ENCODE assay signal across 22 mouse cellular contexts in genomic region chr2:173452800-173453199, GRCm38 (mm10).
DNase-seq lines count a peak whose midpoint lies in the region; ATAC-seq and TF ChIP-seq lines count a peak whose summit lies in the region.
"Had no signal": no experiment of that assay in that cellular context is flagged by ENCODE, and none has a peak within 500 bp of the region (broad histone marks: within the 10 kb centered on the region; RNA-seq: fewer than 3 reads in every experiment).

No protein-coding gene starts in this region.

- 77% methylated on average over 4 of the region's 4 CpGs for WGBS in heart, embryonic 11.5 days (ENCODE audit: insufficient replicate concordance)
- WGBS in thymus, adult 2 months: 81% methylated on average over 4 of the region's 4 CpGs
- 77% methylated on average over 4 of the region's 4 CpGs for WGBS in small intestine, adult 2 months

- no peak overlapping the region for H3K27ac ChIP-seq in heart, embryonic 11.5 days (ENCODE audit: low read depth, low read length)
- peak overlapping the region; percentile 51; the same call in 1 of the 2 replicates for H3K27ac ChIP-seq in thymus, adult 2 months (ENCODE audit: control insufficient read depth, insufficient read depth, low read length)
- peak overlapping the region; percentile 30; the same call in 1 of the 2 replicates for H3K27ac ChIP-seq in small intestine, adult 2 months (ENCODE audit: insufficient read depth, low read depth, low read length)
- H3K27ac ChIP-seq: heart, embryonic 13.5 days; hindbrain, embryonic 15.5 days; intestine, embryonic 15.5 days; left cerebral cortex, adult 2 months; liver, embryonic 13.5 days; macrophage; midbrain, embryonic 10.5 days; neural tube, embryonic 12.5 days; stomach, embryonic 15.5 days had no signal

- no peak for TF ChIP-seq POLR2A in thymus, adult 2 months (IDR thresholded peaks at IDR 0.05; ENCODE audit: control insufficient read depth, extremely low read depth, insufficient read depth, low read length, poor library complexity)
- no peak for TF ChIP-seq POLR2A in small intestine, adult 2 months (IDR thresholded peaks at IDR 0.05; ENCODE audit: low read depth, low read length)

- peak; percentile 82 for DNase-seq in heart, adult 11 months
- DNase-seq in thymus, adult 2 months: no peak
- no peak for DNase-seq in thymus, postnatal 25 days
- peak; percentile 35 for DNase-seq in adrenal gland, postnatal 14 days
- no peak for DNase-seq in left cerebral cortex, postnatal 25 days (ENCODE audit: low spot score in 2 of 2)
- DNase-seq: cerebellum, adult 8-10 months; kidney, adult 9 months; layer of hippocampus, adult 9-11 months; liver, embryonic 13.5 days had no signal

- no peak overlapping the region for H3K4me2 ChIP-seq in heart, embryonic 11.5 days
- H3K4me2 ChIP-seq: heart, embryonic 13.5 days; hindbrain, embryonic 15.5 days; intestine, embryonic 15.5 days; liver, embryonic 13.5 days; neural tube, embryonic 12.5 days; stomach, embryonic 15.5 days had no signal

- H3K36me3 ChIP-seq in heart, embryonic 11.5 days (ENCODE audit: control insufficient read depth, insufficient read depth, low read length): no peaks in the 10 kb centered on the region
- no peaks in the 10 kb centered on the region for H3K36me3 ChIP-seq in thymus, adult 2 months (ENCODE audit: control insufficient read depth, insufficient read depth, low read length)
- H3K36me3 ChIP-seq in small intestine, adult 2 months (ENCODE audit: control insufficient read depth, insufficient read depth, low read length): no peaks in the 10 kb centered on the region
- H3K36me3 ChIP-seq: heart, embryonic 13.5 days; hindbrain, embryonic 15.5 days; intestine, embryonic 15.5 days; liver, embryonic 13.5 days; lung, embryonic 15.5 days; midbrain, embryonic 10.5 days; neural tube, embryonic 12.5 days; stomach, embryonic 15.5 days had no signal

- no peak overlapping the region for H3K4me3 ChIP-seq in heart, embryonic 11.5 days (ENCODE audit: low read depth, low read length)
- no peak overlapping the region for H3K4me3 ChIP-seq in thymus, adult 2 months (ENCODE audit: control insufficient read depth, insufficient read depth, low read length)
- no peak overlapping the region for H3K4me3 ChIP-seq in small intestine, adult 2 months (ENCODE audit: low read depth, low read length)
- H3K4me3 ChIP-seq: erythroblast, embryonic 14.5 days; heart, embryonic 13.5 days; hindbrain, embryonic 15.5 days; intestine, embryonic 15.5 days; left cerebral cortex, adult 2 months; liver, embryonic 13.5 days; lung, embryonic 15.5 days; midbrain, embryonic 10.5 days; neural tube, embryonic 12.5 days; stomach, embryonic 15.5 days had no signal

- H3K9ac ChIP-seq in heart, embryonic 11.5 days (ENCODE audit: low read depth, low read length): no peak overlapping the region
- H3K9ac ChIP-seq: heart, embryonic 13.5 days; hindbrain, embryonic 15.5 days; intestine, embryonic 15.5 days; liver, embryonic 13.5 days; lung, embryonic 15.5 days; neural tube, embryonic 12.5 days; stomach, embryonic 15.5 days had no signal

- intact Hi-C loops in left cerebral cortex, postnatal 25 days (cut with DNase I): loop anchor here (1.0 to 5.0 kb wide), 4 partner anchors 100 to 222 kb away; partner anchors contain the start of gene Pmepa1

- TF ChIP-seq CTCF in thymus, adult 2 months (IDR thresholded peaks at IDR 0.05; ENCODE audit: borderline replicate concordance, control insufficient read depth, extremely low read depth, insufficient read depth, low read length, poor library complexity): no peak
- TF ChIP-seq CTCF in small intestine, adult 2 months (IDR thresholded peaks at IDR 0.05; ENCODE audit: extremely low read depth, insufficient read length, insufficient replicate concordance, low read depth, low read length): no peak

- peaks cover 10% of the 10 kb centered on the region for H3K9me3 ChIP-seq in heart, embryonic 11.5 days (replicated peaks; ENCODE audit: control insufficient read depth, low read length)
- H3K9me3 ChIP-seq: hindbrain, embryonic 15.5 days; intestine, embryonic 15.5 days; lung, embryonic 15.5 days; midbrain, embryonic 10.5 days; stomach, embryonic 15.5 days had no signal

- ATAC-seq in heart, embryonic 11.5 days (replicated peaks; ENCODE audit: insufficient number of reproducible peaks, low FRiP score, low TSS enrichment): no peak
- ATAC-seq: forebrain, embryonic 16.5 days had no signal

- no peaks in the 10 kb centered on the region for H3K4me1 ChIP-seq in heart, embryonic 11.5 days (ENCODE audit: control insufficient read depth, insufficient read depth, low read length)
- H3K4me1 ChIP-seq in thymus, adult 2 months (replicated peaks; ENCODE audit: control insufficient read depth, insufficient read depth, low read length): peaks cover 45% of the 10 kb centered on the region
- 0 out of 2 replicates have a peak, but pooled peaks cover 3% of the 10 kb centered on the region for H3K4me1 ChIP-seq in small intestine, adult 2 months (ENCODE audit: control insufficient read depth, insufficient read depth, insufficient read length, low read length)
- H3K4me1 ChIP-seq: heart, embryonic 13.5 days; hindbrain, embryonic 15.5 days; liver, embryonic 13.5 days; midbrain, embryonic 10.5 days; neural tube, embryonic 12.5 days had no signal

- H3K27me3 ChIP-seq in heart, embryonic 11.5 days (ENCODE audit: control insufficient read depth, insufficient read depth, low read length): no peaks in the 10 kb centered on the region
- no peaks in the 10 kb centered on the region for H3K27me3 ChIP-seq in thymus, adult 2 months (ENCODE audit: control insufficient read depth, insufficient read depth, low read length)
- H3K27me3 ChIP-seq in small intestine, adult 2 months (ENCODE audit: control insufficient read depth, insufficient read depth, low read length): no peaks in the 10 kb centered on the region
- H3K27me3 ChIP-seq: heart, embryonic 13.5 days; hindbrain, embryonic 15.5 days; intestine, embryonic 15.5 days; liver, embryonic 13.5 days; lung, embryonic 15.5 days; neural tube, embryonic 12.5 days; stomach, embryonic 15.5 days had no signal

Comparison
In these comparisons a context has a peak if more than half of its experiments do, and no peak if none do; other contexts are left out.
1. DNase-seq: peak in heart, adult 11 months (single experiment) and adrenal gland, postnatal 14 days (single experiment); none in thymus, adult 2 months (single experiment), thymus, postnatal 25 days (single experiment) and left cerebral cortex, postnatal 25 days (0 of 2).